Mouse (Mus musculus) left cerebral cortex, adult 9 months (tissue): Measurements from ENCODE around the gene Inpp5k.
A peak's percentile ranks its signal among the peaks of the same experiment; 100 is the strongest.
"Not testable (repeated sequence)": the region's sequence is repeated elsewhere in the genome, so short reads cannot be mapped to it uniquely, and the experiment has no call there.

Experiments
- DNase-seq, 2 experiments: peaks; one replicate each; pipeline ENCODE4 v3.0.0; 2022; ENCODE audit warnings: low spot score in 2 of 2

Inpp5k gene

GRCm38 (mm10) chr11:75677881-75678746, 47.3 kb downstream of the Inpp5k start:
- DNase-seq, result no peak

- peak; percentile 90 to 97 for DNase-seq
Observed at GRCm38 (mm10) chr11:75678747-75679438, 48.1 kb downstream of the Inpp5k start, which contains the start of gene Crk. Gene Crk, plus strand, starts transcription at chr11:75679259.

- DNase-seq, result peak; percentile 39 to 52
Observed at GRCm38 (mm10) chr11:75679439-75680171, 48.8 kb downstream of the Inpp5k start.

GRCm38 (mm10) chr11:75684462-75684861, 53.7 kb downstream of the Inpp5k start:
- DNase-seq, result no peak

GRCm38 (mm10) chr11:75684956-75685355, 54.2 kb downstream of the Inpp5k start:
- no peak for DNase-seq

- no peak for DNase-seq
Observed at GRCm38 (mm10) chr11:75687343-75687993, 56.7 kb downstream of the Inpp5k start.

- no peak for DNase-seq
Observed at GRCm38 (mm10) chr11:75688132-75688531, 57.3 kb downstream of the Inpp5k start.

GRCm38 (mm10) chr11:75689977-75690376, 59.2 kb downstream of the Inpp5k start:
- DNase-seq, result no peak

GRCm38 (mm10) chr11:75691047-75691446, 60.3 kb downstream of the Inpp5k start:
- DNase-seq, result no peak

- no peak for DNase-seq
Observed at GRCm38 (mm10) chr11:75693570-75693969, 62.8 kb downstream of the Inpp5k start.

GRCm38 (mm10) chr11:75697464-75697863, 66.7 kb downstream of the Inpp5k start:
- not testable (repeated sequence) for DNase-seq
